ENCODE assay signal across 17 mouse cellular contexts in genomic region chr4:148417074-148417526, GRCm38 (mm10). TPM values are rescaled to one million over a fixed set of nuclear protein-coding genes. Genes with fewer than 3 reads are reported as not detected.
DNase-seq lines count a peak whose midpoint lies in the region; ATAC-seq lines count a peak whose summit lies in the region.
"Had no signal": no experiment of that assay in that cellular context is flagged by ENCODE, and none has a peak within 500 bp of the region (broad histone marks: within the 10 kb centered on the region; RNA-seq: fewer than 3 reads in every experiment).

No protein-coding gene starts in this region.

- H3K9ac ChIP-seq in limb, embryonic 13.5 days: no peak overlapping the region
- 0 out of 2 replicates have a peak overlapping the region, but pooled peaks have one; percentile 46 for H3K9ac ChIP-seq in hindbrain, embryonic 13.5 days
- H3K9ac ChIP-seq: heart, embryonic 12.5 days; limb, embryonic 12.5 days; neural tube, embryonic 12.5 days had no signal

- H3K4me3 ChIP-seq in limb, embryonic 13.5 days: no peak overlapping the region
- H3K4me3 ChIP-seq in limb, embryonic 10.5 days: no peak overlapping the region
- H3K4me3 ChIP-seq in hindbrain, embryonic 13.5 days: no peak overlapping the region
- H3K4me3 ChIP-seq: heart, embryonic 12.5 days; layer of hippocampus, adult 2 months; limb, embryonic 12.5 days; neural tube, embryonic 12.5 days had no signal

- H3K4me2 ChIP-seq in limb, embryonic 13.5 days (replicated peaks): no peak overlapping the region
- no peak overlapping the region for H3K4me2 ChIP-seq in hindbrain, embryonic 13.5 days
- H3K4me2 ChIP-seq: heart, embryonic 12.5 days; limb, embryonic 12.5 days; neural tube, embryonic 12.5 days had no signal

- H3K4me1 ChIP-seq in limb, embryonic 13.5 days: peaks cover 22% of the 10 kb centered on the region
- peaks cover 37% of the 10 kb centered on the region for H3K4me1 ChIP-seq in limb, embryonic 10.5 days
- H3K4me1 ChIP-seq in hindbrain, embryonic 13.5 days (replicated peaks): peaks cover 29% of the 10 kb centered on the region
- H3K4me1 ChIP-seq: heart, embryonic 12.5 days had no signal

- peaks cover 30% of the 10 kb centered on the region for H3K27me3 ChIP-seq in limb, embryonic 13.5 days
- H3K27me3 ChIP-seq in limb, embryonic 10.5 days (ENCODE audit: low read depth, poor library complexity, severe bottlenecking): peaks cover 42% of the 10 kb centered on the region
- peaks cover 15% of the 10 kb centered on the region for H3K27me3 ChIP-seq in hindbrain, embryonic 13.5 days
- H3K27me3 ChIP-seq: neural tube, embryonic 12.5 days; Patski had no signal

- no peak overlapping the region for H3K27ac ChIP-seq in limb, embryonic 13.5 days
- no peak overlapping the region for H3K27ac ChIP-seq in limb, embryonic 10.5 days
- peak overlapping the region; percentile 58 for H3K27ac ChIP-seq in hindbrain, embryonic 13.5 days
- H3K27ac ChIP-seq: limb, embryonic 12.5 days had no signal

- 45% methylated on average over 11 of the region's 11 CpGs for WGBS in limb, embryonic 13.5 days
- 56% methylated on average over 11 of the region's 11 CpGs for WGBS in limb, embryonic 10.5 days
- WGBS in hindbrain, embryonic 13.5 days: 51% methylated on average over 11 of the region's 11 CpGs

- H3K9me3 ChIP-seq in limb, embryonic 13.5 days: no peaks in the 10 kb centered on the region
- H3K9me3 ChIP-seq in limb, embryonic 10.5 days (replicated peaks): no peaks in the 10 kb centered on the region
- no peaks in the 10 kb centered on the region for H3K9me3 ChIP-seq in hindbrain, embryonic 13.5 days
- H3K9me3 ChIP-seq: heart, embryonic 12.5 days; limb, embryonic 12.5 days; neural tube, embryonic 12.5 days had no signal

- DNase-seq in limb, embryonic 10.5 days (ENCODE audit: low spot score): no peak
- DNase-seq in retina, postnatal 7 days (ENCODE audit: low read depth, low spot score): peak; percentile 60
- DNase-seq in ovary, adult 18-20 months (ENCODE audit: low spot score): no peak
- DNase-seq in heart, adult 8-10 months (ENCODE audit: low spot score): no peak
- no peak for DNase-seq in MN1 (ENCODE audit: low spot score)
- DNase-seq: adrenal gland, postnatal 14 days; cerebellum, adult 11-12 months; lung, postnatal 4 days; right cerebral cortex, postnatal 4 days had no signal

- H3K36me3 ChIP-seq in limb, embryonic 13.5 days: no peaks in the 10 kb centered on the region
- H3K36me3 ChIP-seq in limb, embryonic 10.5 days: no peaks in the 10 kb centered on the region
- no peaks in the 10 kb centered on the region for H3K36me3 ChIP-seq in hindbrain, embryonic 13.5 days
- H3K36me3 ChIP-seq: heart, embryonic 12.5 days; limb, embryonic 12.5 days; neural tube, embryonic 12.5 days had no signal

- ATAC-seq in limb, embryonic 13.5 days (ENCODE audit: low FRiP score, low read depth): 0 out of 2 replicates have a peak, but pooled peaks have one; percentile 24
- no peak for ATAC-seq in hindbrain, embryonic 13.5 days (ENCODE audit: low FRiP score)
- ATAC-seq in megakaryocyte progenitor cell, adult 5-6 weeks (replicated peaks; ENCODE audit: poor library complexity): peak; percentile 85
- ATAC-seq: Patski had no signal

RNA-seq across cellular contexts. Expression of gene Ubiad1, which starts 27.5 kb away (rescaled TPM):
- 21.3 and 23.1 TPM in 2 replicates for polyA plus RNA-seq in limb, embryonic 13.5 days (2015; fragmentation: Nextera tagmentation; extraction: Ambion mirVana)
- polyA plus RNA-seq in limb, embryonic 10.5 days (2016; fragmentation: Nextera tagmentation; extraction: Ambion mirVana): 25.9 and 26.4 TPM in 2 replicates
- polyA plus RNA-seq in hindbrain, embryonic 13.5 days (2015; fragmentation: Nextera tagmentation; extraction: Ambion mirVana): 17.7 and 19.1 TPM in 2 replicates
- total RNA-seq in megakaryocyte progenitor cell, adult 5-6 weeks (2015): 10.8 and 12.7 TPM in 2 replicates
- total RNA-seq in megakaryocyte progenitor cell, adult 5-6 weeks (2017): 11.3 TPM in 2 replicates
- 10 to 100 TPM; 14.7 to 19.5 (median 16.1) TPM for total RNA-seq in heart, adult 8-10 months (2022)

RNA-seq across cellular contexts. Expression of gene Mtor, which starts 31.3 kb away (rescaled TPM):
- polyA plus RNA-seq in limb, embryonic 13.5 days (2015; fragmentation: Nextera tagmentation; extraction: Ambion mirVana): 15.8 and 16.5 TPM in 2 replicates
- polyA plus RNA-seq in limb, embryonic 10.5 days (2016; fragmentation: Nextera tagmentation; extraction: Ambion mirVana): 20.6 and 22.3 TPM in 2 replicates
- polyA plus RNA-seq in hindbrain, embryonic 13.5 days (2015; fragmentation: Nextera tagmentation; extraction: Ambion mirVana): 23.0 and 23.7 TPM in 2 replicates
- total RNA-seq in megakaryocyte progenitor cell, adult 5-6 weeks (2015): 23.2 and 23.5 TPM in 2 replicates
- 14.7 and 17.9 TPM in 2 replicates for total RNA-seq in megakaryocyte progenitor cell, adult 5-6 weeks (2017)
- total RNA-seq in heart, adult 8-10 months (2022): 10 to 100 TPM; 43.9 to 59.9 (median 52.8) TPM
